Mouse (Mus musculus) embryonic fibroblast, embryonic 13.5 days (primary cell): ENCODE results near the gene Nav3. TPM values are rescaled to one million over a fixed set of nuclear protein-coding genes. Genes with fewer than 3 reads are reported as not detected.
"Not testable (repeated sequence)": the region's sequence is repeated elsewhere in the genome, so short reads cannot be mapped to it uniquely, and the experiment has no call there.

Source experiments
- H3K27ac ChIP-seq: 2 replicates; pipeline ENCODE4 v1.5.1; 2012; ENCODE audit warnings: low read length, control low read depth, inconsistent platforms; ENCODE audit not compliant: insufficient read depth
- H3K4me1 ChIP-seq: 2 replicates; pipeline ENCODE4 v1.6.1; 2011; ENCODE audit warnings: low read length; ENCODE audit not compliant: control insufficient read depth, insufficient read depth
- H3K4me3 ChIP-seq: 2 replicates; pipeline ENCODE4 v1.5.1; 2011; ENCODE audit warnings: mild to moderate bottlenecking, control low read depth, low read length; ENCODE audit not compliant: insufficient read depth
- CTCF ChIP-seq: IDR thresholded peaks from 2 replicates; pipeline ENCODE4 v1.5.1; 2011; ENCODE audit warnings: mild to moderate bottlenecking, control low read depth, low read length, moderate library complexity, borderline replicate concordance; ENCODE audit not compliant: insufficient read depth
- POLR2A ChIP-seq: IDR thresholded peaks from 2 replicates; pipeline ENCODE4 v1.6.1; 2011; ENCODE audit warnings: low read depth, mild to moderate bottlenecking, control low read depth, low read length, moderate library complexity
- polyA plus RNA-seq: library from polyadenylated mRNA; stranded (reverse); fragments of >200 nt; gene quantifications from 2 replicates; pipeline ENCODE4 v1.2.4, GENCODE M21; 2011; ENCODE audit warnings: low read depth; ENCODE audit not compliant: missing spikeins, insufficient read length

Gene Nav3
- polyA plus RNA-seq, 1 experiment, result 5.2 TPM

GRCm38 (mm10) chr10:110386476-110387197 is 69.4 kb downstream of the Nav3 start:
- no peak overlapping the region for H3K4me3 ChIP-seq
- no peak overlapping the region for H3K27ac ChIP-seq
- TF ChIP-seq POLR2A (no peak), CTCF (no peak)
- peaks cover 2% of the 10 kb centered on the region; the same call in 1 of the 2 replicates for H3K4me1 ChIP-seq

GRCm38 (mm10) chr10:110383506-110384229 is 72.3 kb downstream of the Nav3 start:
- H3K27ac ChIP-seq, H3K4me3 ChIP-seq, H3K4me1 ChIP-seq: not testable (repeated sequence)

GRCm38 (mm10) chr10:110380792-110381191 is 75.2 kb downstream of the Nav3 start:
- Histone ChIP-seq H3K27ac (no peak overlapping the region), H3K4me1 (no peaks in the 10 kb centered on the region), H3K4me3 (no peak overlapping the region)

GRCm38 (mm10) chr10:110372724-110373455 is 83.1 kb downstream of the Nav3 start:
- no peak overlapping the region for H3K27ac ChIP-seq
- no peaks in the 10 kb centered on the region for H3K4me1 ChIP-seq
- H3K4me3 ChIP-seq, result no peak overlapping the region
- TF ChIP-seq POLR2A (no peak), CTCF (no peak)

More at GRCm38 (mm10) chr10:110380792-110381191, 75.2 kb downstream of the Nav3 start:
- TF ChIP-seq POLR2A (no peak), CTCF (no peak)

- TF ChIP-seq CTCF (no peak), POLR2A (no peak)
- Histone ChIP-seq H3K4me1 (no peaks in the 10 kb centered on the region), H3K4me3 (no peak overlapping the region), H3K27ac (no peak overlapping the region)
These were observed 103.9 kb downstream of the Nav3 start for GRCm38 (mm10) chr10:110352148-110352547.

GRCm38 (mm10) chr10:110330030-110330429 is 126.0 kb downstream of the Nav3 start:
- TF ChIP-seq CTCF, result no peak
- no peak for TF ChIP-seq POLR2A
- no peak overlapping the region for H3K27ac ChIP-seq

GRCm38 (mm10) chr10:110329629-110330028 is 126.4 kb downstream of the Nav3 start:
- Histone ChIP-seq H3K4me3 (no peak overlapping the region), H3K27ac (no peak overlapping the region), H3K4me1 (no peaks in the 10 kb centered on the region)
- TF ChIP-seq CTCF, result no peak
- TF ChIP-seq POLR2A, result no peak

More at GRCm38 (mm10) chr10:110330030-110330429, 126.0 kb downstream of the Nav3 start:
- no peaks in the 10 kb centered on the region for H3K4me1 ChIP-seq
- H3K4me3 ChIP-seq, result no peak overlapping the region

GRCm38 (mm10) chr10:110322082-110322632 is 133.8 kb downstream of the Nav3 start:
- TF ChIP-seq POLR2A, result no peak
- no peak for TF ChIP-seq CTCF
- Histone ChIP-seq H3K4me3 (no peak overlapping the region), H3K4me1 (no peaks in the 10 kb centered on the region), H3K27ac (no peak overlapping the region)

- no peak overlapping the region for H3K27ac ChIP-seq
- no peaks in the 10 kb centered on the region for H3K4me1 ChIP-seq
- TF ChIP-seq POLR2A (no peak), CTCF (no peak)
- no peak overlapping the region for H3K4me3 ChIP-seq
These were observed 138.7 kb downstream of the Nav3 start for GRCm38 (mm10) chr10:110317275-110317674.

- TF ChIP-seq CTCF (no peak), POLR2A (no peak)
- Histone ChIP-seq H3K4me1 (no peaks in the 10 kb centered on the region), H3K4me3 (no peak overlapping the region), H3K27ac (no peak overlapping the region)
These were observed 141.5 kb downstream of the Nav3 start for GRCm38 (mm10) chr10:110314525-110314924.
